Mouse (Mus musculus) megakaryocyte, adult 5-6 weeks (primary cell): ENCODE measurements around the gene Ankrd44. TPM values are rescaled to one million over a fixed set of nuclear protein-coding genes. Genes with fewer than 3 reads are reported as not detected.

Experiments used
- ATAC-seq: 2 replicates; pipeline ENCODE4 v1.8.0; 2016; ENCODE audit warnings: mild to moderate bottlenecking, inconsistent platforms; ENCODE audit not compliant: poor library complexity, severe bottlenecking
- total RNA-seq, 2 experiments: library from RNA; stranded (forward) in 1 of 2; stranded (reverse) in 1 of 2; fragments of 153-499, 151-499 nt in 1 of 2; fragments of 221-1000, 200-1000 nt in 1 of 2; gene quantifications; 2 replicates each; pipeline versions ENCODE4 v1.2.3 to v1.2.4; 2015 to 2017

Ankrd44 gene
- total RNA-seq, 2 experiments from 2014 or later = 124 to 209 TPM

DNA sequence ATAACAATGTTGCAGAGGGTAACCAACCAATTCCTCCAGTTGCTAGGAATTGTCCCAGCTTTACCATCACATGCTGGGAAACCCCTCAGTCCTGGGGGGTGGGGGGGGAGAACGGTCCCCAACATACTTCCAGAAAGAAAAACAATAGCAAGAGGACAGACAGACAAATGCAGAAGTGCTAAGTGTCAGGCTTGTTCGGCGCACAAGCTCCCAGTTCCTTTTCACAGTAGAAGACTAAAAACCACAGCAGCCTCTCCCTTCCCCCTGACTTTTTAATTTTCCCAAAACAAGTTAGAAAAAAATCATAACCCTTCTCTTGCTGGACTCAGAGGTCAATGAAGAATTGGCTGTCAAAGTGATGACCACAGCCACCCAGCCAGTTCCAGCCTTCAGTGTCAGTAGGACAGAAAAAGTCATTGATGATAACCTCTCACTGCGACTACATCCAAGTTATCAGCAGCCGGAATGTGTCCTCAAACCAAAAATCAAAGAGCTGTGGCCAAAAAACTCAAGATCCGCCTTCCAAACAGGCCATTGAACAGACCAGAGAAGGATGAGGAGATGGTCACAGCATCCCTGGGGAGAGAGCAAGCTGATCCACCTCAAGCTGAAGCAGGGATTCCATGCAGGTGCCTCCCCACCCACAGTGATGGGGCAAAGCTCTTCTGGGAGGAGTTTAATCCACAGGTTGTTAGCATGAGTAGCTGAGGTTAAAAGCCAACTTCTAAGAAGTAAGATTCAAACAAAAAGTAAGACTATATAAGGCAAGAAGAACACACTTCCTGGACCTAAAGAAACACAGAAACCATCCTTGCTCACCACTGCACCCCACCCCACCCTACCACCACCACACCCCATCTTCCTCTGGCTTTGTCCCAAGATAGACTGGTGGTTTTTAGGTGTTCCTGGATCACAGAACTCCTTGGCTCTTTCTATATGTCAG, 2.5 kb downstream of the Ankrd44 start:
- peak; percentile 26 for ATAC-seq

DNA sequence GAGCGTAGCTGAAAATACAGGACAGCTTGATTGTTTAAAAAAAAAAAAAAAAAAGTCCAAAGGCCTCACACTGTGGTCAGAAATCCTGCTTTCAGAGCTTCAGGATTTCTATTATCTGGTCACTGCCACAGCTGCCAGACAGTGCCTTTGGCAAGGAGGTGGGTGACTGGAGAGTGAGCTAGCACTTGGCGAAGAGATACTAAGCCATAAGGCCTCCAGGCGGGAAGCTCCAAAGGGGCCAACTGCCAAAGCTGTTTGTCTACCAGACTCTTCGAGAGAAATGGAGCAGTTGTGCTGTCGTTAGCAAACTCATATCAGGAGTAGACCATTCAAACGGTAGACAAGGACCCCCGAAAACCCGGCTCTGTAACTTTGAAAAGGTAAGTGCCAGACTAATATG, 3.5 kb downstream of the Ankrd44 start:
- ATAC-seq = no peak

DNA sequence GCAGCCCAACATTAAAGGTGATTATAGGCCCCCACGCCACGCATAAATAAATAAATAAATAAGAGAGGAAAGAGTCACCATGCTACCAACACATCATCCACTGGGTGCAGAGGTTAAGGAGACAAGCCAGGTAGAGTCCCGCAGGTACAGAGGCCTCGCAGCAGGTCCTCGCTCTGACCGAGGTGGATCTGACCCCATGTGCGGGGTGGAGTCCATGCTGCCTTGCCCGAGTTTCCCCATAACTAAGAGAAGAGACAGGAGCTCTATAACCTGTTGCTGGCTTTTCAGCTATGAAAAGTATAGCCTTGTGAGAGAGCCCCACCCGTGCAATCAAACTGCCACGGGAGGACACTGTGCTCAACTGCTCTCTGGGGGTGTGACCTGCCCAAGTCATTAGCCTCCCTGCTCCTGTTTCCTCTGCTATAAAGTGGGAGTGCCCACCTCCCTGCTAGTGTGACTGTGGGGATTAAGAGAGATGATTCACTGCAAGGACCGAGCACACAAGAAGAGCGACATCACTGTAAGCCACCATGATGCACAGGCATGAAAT, 4.1 kb downstream of the Ankrd44 start:
- ATAC-seq = no peak

- ATAC-seq = peak; percentile 71
These were observed 6.1 kb downstream of the Ankrd44 start for GRCm38 (mm10) chr1:54920132-54920531.

- no peak for ATAC-seq
These were observed 9.7 kb downstream of the Ankrd44 start for GRCm38 (mm10) chr1:54916456-54916855.

DNA sequence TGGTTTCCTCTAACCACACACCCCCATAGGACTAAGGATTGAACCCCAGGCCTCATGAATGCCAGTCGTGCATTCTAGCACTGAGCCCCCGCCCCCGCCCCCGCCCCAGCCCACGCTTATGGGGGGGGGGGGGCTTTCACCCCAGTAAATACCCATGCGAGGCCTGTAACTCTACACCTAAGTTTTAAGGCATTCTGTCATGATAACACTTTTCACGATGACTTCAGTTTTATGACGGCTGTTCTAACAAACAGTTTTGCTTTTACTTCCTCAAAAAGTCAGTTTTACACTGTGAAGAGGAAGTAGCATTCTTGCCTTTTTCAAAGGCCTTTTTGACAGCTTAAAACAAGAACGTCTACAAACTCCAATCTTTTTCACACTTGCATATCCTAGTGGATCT, 11.8 kb downstream of the Ankrd44 start:
- ATAC-seq = peak; percentile 60

DNA sequence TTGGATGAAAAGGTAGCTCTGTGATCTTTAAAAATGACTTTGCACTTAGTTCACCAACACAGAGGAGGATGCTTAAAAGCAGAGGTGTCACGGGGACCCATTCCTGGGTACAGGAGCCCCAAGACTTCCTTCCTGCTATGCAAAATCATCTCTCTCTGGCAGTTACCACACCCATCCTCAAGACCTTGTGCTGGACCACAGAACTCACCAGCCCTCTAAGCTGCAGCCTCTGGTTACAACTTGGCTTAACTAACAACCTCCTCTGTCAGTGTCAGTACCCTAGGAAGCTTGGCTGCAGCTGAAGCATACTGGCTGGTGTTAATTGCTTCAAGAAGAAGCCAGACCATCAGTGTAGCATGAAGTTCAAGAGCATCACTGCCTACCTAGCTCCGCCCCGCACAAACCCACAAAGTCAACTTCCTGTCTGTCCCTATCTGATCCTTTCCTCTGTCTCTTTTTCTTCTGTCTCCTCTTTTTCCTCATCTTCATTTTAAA, 12.8 kb downstream of the Ankrd44 start:
- peak; percentile 65 for ATAC-seq

DNA sequence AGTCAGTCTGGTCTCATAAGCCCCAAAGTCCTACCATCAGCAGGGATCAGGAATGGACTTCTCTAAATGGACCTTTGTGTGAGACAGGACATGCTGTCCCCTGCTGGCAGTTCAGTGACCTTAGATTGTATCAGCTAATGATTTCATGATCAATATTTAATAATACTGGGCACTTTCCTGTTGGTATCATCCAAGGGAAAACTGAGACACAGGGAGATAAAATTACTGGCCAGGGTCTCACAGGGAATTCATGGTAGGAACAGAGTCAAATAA, 13.2 kb downstream of the Ankrd44 start:
- ATAC-seq = no peak

DNA sequence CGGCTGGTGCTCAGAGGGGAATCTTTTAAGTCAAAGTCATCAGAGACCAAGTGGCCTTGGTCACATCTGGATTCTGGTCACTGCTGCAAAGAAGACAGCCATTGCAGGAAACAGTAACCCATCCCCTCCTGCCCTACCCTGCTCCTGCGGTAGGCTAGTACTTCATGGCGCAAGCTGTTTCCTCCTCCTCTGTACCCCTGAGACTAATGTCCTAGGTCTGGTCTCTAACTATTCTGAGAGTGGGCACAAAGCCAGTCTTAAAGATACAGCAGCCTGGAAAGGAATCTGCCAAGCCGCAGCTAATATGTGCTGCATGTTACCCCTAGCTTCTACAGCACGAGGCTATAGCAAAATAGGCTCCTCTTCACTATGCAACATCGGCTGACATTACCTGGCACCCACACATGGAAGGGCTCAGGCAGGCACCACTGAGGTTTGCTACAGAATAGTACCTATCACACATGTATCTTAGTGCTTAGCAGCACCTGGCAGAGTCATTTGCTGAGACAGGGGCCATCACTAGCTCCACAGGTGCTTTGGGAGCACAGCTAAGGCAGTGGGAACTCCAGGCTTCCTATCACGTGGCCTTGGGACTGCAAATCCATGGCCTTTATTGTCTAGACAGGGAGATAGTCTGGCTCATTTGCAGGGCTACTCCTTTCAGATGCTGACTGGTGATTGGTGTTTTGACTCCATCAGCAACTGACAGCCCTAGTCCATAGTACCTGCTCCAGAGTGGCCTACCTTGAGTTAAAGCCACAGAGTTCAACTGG, 13.7 kb downstream of the Ankrd44 start:
- peak; percentile 27 for ATAC-seq

GRCm38 (mm10) chr1:54911256-54911610, 15.0 kb downstream of the Ankrd44 start:
- no peak for ATAC-seq

- ATAC-seq = no peak
These were observed 15.5 kb downstream of the Ankrd44 start for GRCm38 (mm10) chr1:54910489-54911255.

DNA sequence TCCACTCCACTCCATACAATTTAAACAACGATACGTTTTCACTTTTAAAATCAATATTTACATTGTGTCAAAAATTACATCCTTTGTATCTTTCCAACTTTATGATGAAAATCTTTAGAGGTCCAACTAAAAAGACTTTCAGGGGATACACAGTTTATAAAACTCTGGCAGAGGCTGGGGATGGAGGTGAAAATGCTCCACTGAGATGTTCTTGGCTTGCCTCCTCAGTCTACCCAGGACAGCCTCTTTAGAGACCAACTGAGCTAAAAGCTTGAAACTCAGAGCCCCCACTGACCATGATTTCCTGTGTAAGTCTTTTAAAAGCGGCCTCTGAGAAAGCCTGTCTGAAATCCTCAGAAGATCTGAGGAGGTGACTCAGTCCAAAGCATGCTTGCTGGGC, 17.4 kb downstream of the Ankrd44 start:
- no peak for ATAC-seq

GRCm38 (mm10) chr1:54907066-54907639, 19.0 kb downstream of the Ankrd44 start:
- no peak for ATAC-seq

GRCm38 (mm10) chr1:54906322-54906721, 19.9 kb downstream of the Ankrd44 start:
- no peak for ATAC-seq

DNA sequence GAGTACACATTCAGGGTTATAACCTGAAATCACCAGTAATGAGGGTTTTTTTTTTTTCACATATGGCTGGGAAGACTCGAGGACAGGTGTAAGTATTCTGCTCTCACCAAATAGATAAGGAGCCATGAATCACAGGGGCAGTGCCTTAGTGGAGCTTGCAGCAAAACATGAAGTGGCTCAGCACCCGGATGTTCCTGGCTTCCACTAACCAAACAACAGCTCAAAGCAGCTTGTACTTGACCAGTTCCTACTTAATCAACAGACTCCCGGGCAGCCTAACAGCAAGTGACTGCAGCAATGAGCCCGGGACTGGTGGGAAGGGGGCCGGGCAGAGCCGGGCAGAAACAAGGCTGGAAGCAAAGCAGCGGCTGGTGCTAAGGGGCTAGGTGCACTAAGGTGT, 20.6 kb downstream of the Ankrd44 start:
- ATAC-seq = no peak

DNA sequence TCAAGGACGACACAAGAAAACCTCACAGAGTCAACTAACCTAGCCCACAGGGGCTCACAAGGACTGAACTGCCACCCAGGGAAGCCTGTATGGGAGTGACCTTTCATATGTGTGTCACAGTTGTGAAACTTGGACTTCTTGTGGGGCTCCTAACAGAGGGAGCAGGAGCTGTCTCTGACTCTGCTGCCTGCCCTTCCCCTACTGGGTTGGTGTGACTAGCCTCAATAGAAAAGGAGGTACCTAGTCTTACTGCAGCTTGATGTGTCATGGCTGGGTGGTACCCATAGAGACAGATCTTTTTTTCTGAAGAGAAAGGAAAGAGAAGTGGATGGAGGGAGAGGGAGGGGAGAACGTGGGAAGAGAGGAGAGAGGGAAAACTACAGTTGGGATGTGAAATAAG, 22.0 kb downstream of the Ankrd44 start:
- no peak for ATAC-seq

- ATAC-seq = no peak
These were observed 23.4 kb downstream of the Ankrd44 start for GRCm38 (mm10) chr1:54902689-54903246.

DNA sequence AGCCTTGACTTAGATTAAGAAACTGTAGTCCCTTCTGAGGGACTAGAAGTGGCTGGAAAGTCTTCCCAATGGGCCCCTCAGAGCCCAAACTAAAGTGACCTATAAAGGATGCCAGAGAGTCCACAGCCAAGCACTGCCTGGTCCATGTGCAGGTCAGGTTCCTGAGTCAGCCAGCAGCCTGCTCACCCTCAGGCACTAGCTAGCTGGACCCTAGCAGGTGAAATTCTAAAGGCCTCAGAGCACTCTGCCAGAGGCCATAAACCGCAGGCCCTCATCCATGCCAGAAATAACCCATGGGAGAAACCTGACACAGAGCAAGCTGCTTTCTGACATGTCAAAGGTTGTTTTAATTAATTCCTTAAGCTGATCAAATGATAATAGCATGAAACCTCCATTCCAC, 25.1 kb downstream of the Ankrd44 start:
- no peak for ATAC-seq

DNA sequence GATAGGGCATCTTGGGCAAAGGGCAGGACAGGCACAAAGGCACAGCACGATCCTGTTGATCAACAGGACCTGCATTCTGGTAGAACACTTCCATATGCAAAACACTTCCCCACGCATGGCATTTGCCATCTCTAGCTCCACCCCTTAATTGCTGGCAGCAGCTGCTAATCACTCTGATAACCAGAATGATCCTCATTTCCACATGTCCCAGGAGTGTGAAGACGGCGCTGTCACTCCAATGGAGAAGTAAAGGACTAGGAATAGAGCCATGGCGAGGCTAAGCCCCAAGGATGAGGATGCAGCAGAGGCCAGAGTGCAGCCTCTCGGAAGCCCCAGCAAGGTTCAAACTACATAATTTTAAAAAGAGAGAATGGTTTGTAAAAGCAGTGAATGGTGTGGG, 26.9 kb downstream of the Ankrd44 start:
- no peak for ATAC-seq

- ATAC-seq = peak; percentile 46
These were observed 27.5 kb downstream of the Ankrd44 start for GRCm38 (mm10) chr1:54898656-54899084.
